Comparison of ENCODE assay signal across 8 mouse cellular contexts in the genomic region with DNA sequence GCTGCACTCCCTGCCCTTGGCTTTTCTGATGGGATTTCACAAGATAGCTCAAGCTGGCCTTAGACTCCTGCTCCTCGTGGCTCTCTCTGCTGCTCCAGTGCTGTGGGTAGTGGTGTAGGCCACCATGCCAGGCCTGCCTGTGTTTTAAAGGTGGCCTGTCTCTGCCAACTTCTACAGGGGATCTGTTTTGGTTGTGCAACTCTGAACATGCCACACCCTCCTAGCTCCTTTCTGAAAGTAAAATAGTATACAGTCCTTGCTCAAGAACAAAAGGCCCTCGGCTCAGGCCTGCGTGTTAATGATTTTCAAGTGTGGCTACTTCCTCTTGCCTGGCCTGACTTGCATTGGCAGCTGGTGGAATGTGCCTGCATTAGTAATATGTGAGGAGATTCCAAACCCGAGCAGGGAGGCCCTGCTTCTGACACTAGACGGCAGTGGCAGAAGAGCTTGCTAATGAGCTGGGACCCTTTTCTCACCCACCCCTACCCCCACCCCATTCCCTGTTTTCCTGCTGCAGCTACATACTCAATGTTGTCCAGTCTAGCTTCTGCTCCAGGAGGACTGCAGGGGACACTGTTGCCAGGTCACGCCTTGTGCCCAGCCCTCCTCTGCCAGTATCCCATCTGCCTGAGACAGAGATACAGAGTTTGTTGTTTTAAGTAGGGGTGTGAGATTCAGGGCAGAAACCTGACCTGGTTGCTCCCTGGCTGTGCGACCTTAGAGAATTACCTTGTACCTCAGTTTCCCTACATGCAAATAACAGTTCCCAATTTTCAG. TPM values are rescaled to one million over a fixed set of nuclear protein-coding genes. Genes with fewer than 3 reads are reported as not detected.
DNase-seq lines count a peak whose midpoint lies in the region; ATAC-seq lines count a peak whose summit lies in the region.

No protein-coding gene starts in this region.

- H3K36me3 ChIP-seq in heart, embryonic 13.5 days: no peaks in the 10 kb centered on the region
- no peaks in the 10 kb centered on the region for H3K36me3 ChIP-seq in midbrain, embryonic 15.5 days (replicated peaks)

- no peaks in the 10 kb centered on the region for H3K27me3 ChIP-seq in heart, embryonic 13.5 days (replicated peaks)
- H3K27me3 ChIP-seq in midbrain, embryonic 15.5 days (replicated peaks): no peaks in the 10 kb centered on the region

- H3K4me3 ChIP-seq in heart, embryonic 13.5 days: no peak overlapping the region
- H3K4me3 ChIP-seq in midbrain, embryonic 15.5 days: no peak overlapping the region

- peak overlapping the region; percentile 74 for H3K27ac ChIP-seq in heart, embryonic 13.5 days (replicated peaks)
- 0 out of 2 replicates have a peak overlapping the region, but pooled peaks have one; percentile 8 for H3K27ac ChIP-seq in midbrain, embryonic 15.5 days

- no peak overlapping the region for H3K4me2 ChIP-seq in heart, embryonic 13.5 days
- no peak overlapping the region for H3K4me2 ChIP-seq in midbrain, embryonic 15.5 days

- peak; percentile 75 for DNase-seq in 416B (ENCODE audit: low read depth)
- peak; percentile 31 to 52 for DNase-seq in adrenal gland, postnatal 36 days
- peak; percentile 79 to 92 for DNase-seq in kidney, postnatal 36 days
- DNase-seq in frontal cortex, postnatal 36 days (ENCODE audit: low spot score in 2 of 2): no peak
- DNase-seq in thymus, postnatal 10 days (ENCODE audit: low spot score in 2 of 2): no peak

- no peaks in the 10 kb centered on the region for H3K9me3 ChIP-seq in heart, embryonic 13.5 days
- no peaks in the 10 kb centered on the region for H3K9me3 ChIP-seq in midbrain, embryonic 15.5 days

- WGBS in heart, embryonic 13.5 days: 36% methylated on average over 7 of the region's 7 CpGs
- 37% methylated on average over 7 of the region's 7 CpGs for WGBS in midbrain, embryonic 15.5 days

- ATAC-seq in heart, embryonic 13.5 days (ENCODE audit: extremely low read depth, insufficient number of reproducible peaks, low FRiP score, low TSS enrichment): no peak
- no peak for ATAC-seq in midbrain, embryonic 15.5 days (replicated peaks)
- no peak for ATAC-seq in inflammation-experienced regulatory T-cells, adult 6 months

- peak overlapping the region; percentile 64 for H3K9ac ChIP-seq in heart, embryonic 13.5 days
- no peak overlapping the region for H3K9ac ChIP-seq in midbrain, embryonic 15.5 days

- H3K4me1 ChIP-seq in heart, embryonic 13.5 days: peaks cover 88% of the 10 kb centered on the region
- peaks cover 43% of the 10 kb centered on the region for H3K4me1 ChIP-seq in midbrain, embryonic 15.5 days

RNA-seq across cellular contexts. Expression of gene Mrps23, which starts 52.6 kb away (rescaled TPM):
- 100 to 1,000 TPM; 151 to 216 TPM for total RNA-seq in adrenal gland, postnatal 36 days (2021)
- polyA plus RNA-seq in heart, embryonic 13.5 days (2015; fragmentation: Nextera tagmentation; extraction: Ambion mirVana): 76.0 and 82.1 TPM in 2 replicates
- 60.6 and 62.4 TPM in 2 replicates for polyA plus RNA-seq in midbrain, embryonic 15.5 days (2015; fragmentation: Nextera tagmentation; extraction: Ambion mirVana)
- 100 to 1,000 TPM in 2 of 3 experiments, 10 to 100 TPM in 1; 75.3 to 134 (median 101) TPM for polyA plus RNA-seq in inflammation-experienced regulatory T-cells, adult 6 months (2017; shearing (Covaris generic))

RNA-seq across cellular contexts. Expression of gene Cuedc1, which starts 53.7 kb away (rescaled TPM):
- total RNA-seq in adrenal gland, postnatal 36 days (2021): 10 to 100 TPM; 46.9 to 53.4 TPM
- polyA plus RNA-seq in heart, embryonic 13.5 days (2015; fragmentation: Nextera tagmentation; extraction: Ambion mirVana): 16.8 and 18.1 TPM in 2 replicates
- 50.2 and 54.6 TPM in 2 replicates for polyA plus RNA-seq in midbrain, embryonic 15.5 days (2015; fragmentation: Nextera tagmentation; extraction: Ambion mirVana)
- 1 to 10 TPM; 2.0 to 6.4 (median 5.2) TPM for polyA plus RNA-seq in inflammation-experienced regulatory T-cells, adult 6 months (2017; shearing (Covaris generic))

Comparison
In these comparisons a context has a peak if more than half of its experiments do, and no peak if none do; other contexts are left out.
1. DNase-seq: peak in 416B (single experiment), adrenal gland, postnatal 36 days (2 of 2) and kidney, postnatal 36 days (2 of 2); none in frontal cortex, postnatal 36 days (0 of 2) and thymus, postnatal 10 days (0 of 2).